ENCODE assay signal across 10 mouse cellular contexts in genomic region chr6:32261339-32261738, GRCm38 (mm10).
DNase-seq lines count a peak whose midpoint lies in the region; ATAC-seq lines count a peak whose summit lies in the region.
"Had no signal": no experiment of that assay in that cellular context is flagged by ENCODE, and none has a peak within 500 bp of the region (broad histone marks: within the 10 kb centered on the region; RNA-seq: fewer than 3 reads in every experiment).

No protein-coding gene starts in this region.

- no peaks in the 10 kb centered on the region for H3K9me3 ChIP-seq in forebrain, embryonic 13.5 days (replicated peaks)
- H3K9me3 ChIP-seq: heart, embryonic 13.5 days; limb, embryonic 15.5 days had no signal

- H3K4me1 ChIP-seq in forebrain, embryonic 13.5 days, result peaks cover 29% of the 10 kb centered on the region

- H3K27ac ChIP-seq in forebrain, embryonic 13.5 days, result 0 out of 2 replicates have a peak overlapping the region, but pooled peaks have one; percentile 22
- H3K27ac ChIP-seq: heart, embryonic 13.5 days; limb, embryonic 15.5 days had no signal

- 6% methylated on average over 3 of the region's 3 CpGs for WGBS in forebrain, embryonic 13.5 days

- peak; percentile 86 for ATAC-seq in forebrain, embryonic 13.5 days
- ATAC-seq in monocyte, adult 5-6 weeks (replicated peaks; ENCODE audit: insufficient number of reproducible peaks, low FRiP score, low TSS enrichment, poor library complexity, severe bottlenecking), result no peak

- H3K27me3 ChIP-seq in forebrain, embryonic 13.5 days, result no peaks in the 10 kb centered on the region
- H3K27me3 ChIP-seq: heart, embryonic 13.5 days; limb, embryonic 15.5 days had no signal

- DNase-seq in heart, postnatal 10 days, result peak; percentile 11 to 16
- no peak for DNase-seq in heart, adult 9 months (ENCODE audit: low spot score in 2 of 2)
- DNase-seq in layer of hippocampus, postnatal 36 days, result peak; percentile 47 to 48
- DNase-seq in right cerebral cortex, adult 18-20 months, result peak; percentile 53
- DNase-seq in thymus, postnatal 36 days, result no peak
- DNase-seq in ovary, postnatal 14 days (ENCODE audit: low spot score), result no peak

- intact Hi-C loops in heart, postnatal 10 days (cut with DNase I), result no loop called here

- no peaks in the 10 kb centered on the region for H3K36me3 ChIP-seq in forebrain, embryonic 13.5 days (ENCODE audit: poor library complexity, severe bottlenecking)
- H3K36me3 ChIP-seq: heart, embryonic 13.5 days; limb, embryonic 15.5 days had no signal

- no peak overlapping the region for H3K9ac ChIP-seq in forebrain, embryonic 13.5 days
- H3K9ac ChIP-seq: heart, embryonic 13.5 days; limb, embryonic 15.5 days had no signal

- no peak overlapping the region for H3K4me3 ChIP-seq in forebrain, embryonic 13.5 days
- H3K4me3 ChIP-seq: heart, embryonic 13.5 days; limb, embryonic 15.5 days had no signal

- no peak overlapping the region for H3K4me2 ChIP-seq in forebrain, embryonic 13.5 days
- H3K4me2 ChIP-seq: heart, embryonic 13.5 days; limb, embryonic 15.5 days had no signal

Comparison
In these comparisons a context has a peak if more than half of its experiments do, and no peak if none do; other contexts are left out.
1. DNase-seq: peak in heart, postnatal 10 days (2 of 2), layer of hippocampus, postnatal 36 days (2 of 2) and right cerebral cortex, adult 18-20 months (single experiment); none in heart, adult 9 months (0 of 2), thymus, postnatal 36 days (0 of 2) and ovary, postnatal 14 days (single experiment).